Mouse (Mus musculus) activated CD4-positive, CD25-positive, alpha-beta regulatory T cell (primary cell): Measurements from ENCODE around the gene Fpr-rs7. TPM values are rescaled to one million over a fixed set of nuclear protein-coding genes. Genes with fewer than 3 reads are reported as not detected.

Experiments
- polyA plus RNA-seq, 2 experiments: library from polyadenylated mRNA; unstranded; fragments of 100-300 nt; shearing (Covaris generic); gene quantifications; one replicate each; pipeline ENCODE4 v1.2.1; 2017

Gene Fpr-rs7
- polyA plus RNA-seq = under 1 TPM in 1 of 2 experiments, not detected in 1; 0.28 TPM

GRCm38 (mm10) chr17:20114126-20114525 lies at the start of gene Fpr-rs7:
TSS of gene Fpr-rs7 (minus strand) at chr17:20114226.

Other genes starting within 250 kb of the Fpr-rs7 start
- under 1 TPM in 1 of 2 experiments, not detected in 1; 0.14 TPM for gene Vmn2r104, start 65.9 kb downstream of the Fpr-rs7 start, polyA plus RNA-seq
- gene Fpr-rs6, start 68.9 kb upstream of the Fpr-rs7 start, polyA plus RNA-seq = not detected
- gene Vmn2r105, start 120.8 kb upstream of the Fpr-rs7 start, polyA plus RNA-seq = not detected
- gene Vmn2r106, start 171.3 kb upstream of the Fpr-rs7 start, polyA plus RNA-seq = not detected
- under 1 TPM in 1 of 2 experiments, not detected in 1; 0.01 TPM for gene Vmn2r107, start 231.0 kb upstream of the Fpr-rs7 start, polyA plus RNA-seq